Mouse (Mus musculus) liver, adult (tissue): ENCODE measurements around the gene Atp6v0a1.

Source experiments
- GATA4 ChIP-seq: IDR thresholded peaks from 2 replicates; pipeline ENCODE4 v1.6.1; 2014; ENCODE audit warnings: mild to moderate bottlenecking, low read length; ENCODE audit not compliant: insufficient replicate concordance

The Atp6v0a1 gene

GRCm38 (mm10) chr11:101009046-101009887 lies at the start of gene Atp6v0a1:
TSS of gene Atp6v0a1 (plus strand) at chr11:101009452.
- peak; percentile 53; the same call in 1 of the 2 replicates for TF ChIP-seq GATA4

GRCm38 (mm10) chr11:100959464-100959810 lies 49.8 kb upstream of the Atp6v0a1 start:
- TF ChIP-seq GATA4, result no peak

- no peak for TF ChIP-seq GATA4
Observed at GRCm38 (mm10) chr11:100959826-100960225, 49.4 kb upstream of the Atp6v0a1 start.

- no peak for TF ChIP-seq GATA4
Observed at GRCm38 (mm10) chr11:100960540-100960939, 48.7 kb upstream of the Atp6v0a1 start.

- no peak for TF ChIP-seq GATA4
Observed at GRCm38 (mm10) chr11:100962371-100962911, 46.8 kb upstream of the Atp6v0a1 start.

- no peak for TF ChIP-seq GATA4
Observed at GRCm38 (mm10) chr11:100963647-100964046, 45.6 kb upstream of the Atp6v0a1 start.

GRCm38 (mm10) chr11:100964180-100964579 lies 45.1 kb upstream of the Atp6v0a1 start:
- TF ChIP-seq GATA4, result no peak

- TF ChIP-seq GATA4, result no peak
Observed at GRCm38 (mm10) chr11:100964901-100965542, 44.2 kb upstream of the Atp6v0a1 start.

- no peak for TF ChIP-seq GATA4
Observed at GRCm38 (mm10) chr11:100965760-100966159, 43.5 kb upstream of the Atp6v0a1 start.

GRCm38 (mm10) chr11:100967376-100967775 lies 41.9 kb upstream of the Atp6v0a1 start:
- no peak for TF ChIP-seq GATA4

- no peak for TF ChIP-seq GATA4
Observed at GRCm38 (mm10) chr11:100967881-100968420, 41.3 kb upstream of the Atp6v0a1 start.

GRCm38 (mm10) chr11:100968501-100968900 lies 40.8 kb upstream of the Atp6v0a1 start:
- TF ChIP-seq GATA4, result no peak

- TF ChIP-seq GATA4, result no peak
Observed at GRCm38 (mm10) chr11:100969189-100969743, 40.0 kb upstream of the Atp6v0a1 start.

- TF ChIP-seq GATA4, result no peak
Observed at GRCm38 (mm10) chr11:100969744-100970556, 39.3 kb upstream of the Atp6v0a1 start.

- TF ChIP-seq GATA4, result no peak; the same call in 1 of the 2 replicates
Observed at GRCm38 (mm10) chr11:100970557-100970937, 38.7 kb upstream of the Atp6v0a1 start, which contains the start of gene Cavin1. TSS of gene Cavin1 (minus strand) at chr11:100970887.
